Mouse (Mus musculus) heart, adult 9 months (tissue): ENCODE data around the gene Hsf4.
A peak's percentile ranks its signal among the peaks of the same experiment; 100 is the strongest.
"Not testable (repeated sequence)": the region's sequence is repeated elsewhere in the genome, so short reads cannot be mapped to it uniquely, and the experiment has no call there.

ENCODE experiments used
- DNase-seq, 2 experiments: peaks; one replicate each; pipeline ENCODE4 v3.0.0; 2022; ENCODE audit warnings: low spot score in 2 of 2

Hsf4 gene

GRCm38 (mm10) chr8:105269461-105269947 lies at the start of gene Hsf4:
Gene Hsf4, plus strand, starts transcription at chr8:105269801.
- DNase-seq = peak; percentile 70 to 78

GRCm38 (mm10) chr8:105223850-105224249 lies 45.8 kb upstream of the Hsf4 start:
- peak in 1 of 2 experiments; percentile 13 for DNase-seq

DNA sequence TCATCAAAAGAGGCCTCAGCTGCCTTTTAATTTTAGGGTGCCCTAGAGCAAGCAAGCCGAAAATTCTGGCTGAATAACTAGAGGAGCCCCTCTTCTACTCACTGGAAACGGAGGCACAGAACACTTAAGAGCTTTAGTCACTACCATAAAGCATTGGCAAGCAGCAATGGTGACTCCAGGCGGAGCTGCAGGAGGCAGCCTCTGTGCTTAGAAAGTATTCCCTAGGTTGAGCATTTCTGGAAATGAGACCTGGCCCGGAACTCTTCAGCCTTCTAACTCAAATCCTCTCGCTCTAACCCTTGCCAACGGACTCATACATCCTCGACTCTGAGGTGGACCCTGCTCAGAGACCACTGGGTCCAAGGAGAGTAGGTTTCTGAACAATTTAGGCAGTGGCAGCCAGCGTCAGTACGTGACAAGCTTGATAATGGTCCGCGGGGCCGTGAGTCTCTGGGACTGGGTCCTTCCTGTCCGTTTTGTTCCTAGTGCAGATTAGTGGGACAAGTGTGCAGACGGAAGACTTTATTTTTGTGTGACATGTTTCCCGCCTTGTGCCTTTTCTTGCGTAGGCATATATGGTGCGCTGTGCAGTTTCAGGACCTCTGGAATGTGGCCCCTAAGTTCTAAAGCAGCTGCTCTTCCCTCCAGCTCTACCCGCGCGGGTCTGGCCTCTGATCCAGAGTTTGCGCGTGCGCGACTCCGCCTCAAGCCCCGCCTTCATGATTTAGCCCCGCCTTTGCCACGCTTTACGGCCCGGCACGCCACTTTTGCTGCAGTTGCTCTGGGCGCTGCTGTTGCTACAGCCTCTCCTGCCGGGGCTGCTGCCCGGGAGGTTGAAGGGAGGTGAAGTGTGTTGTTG lies 45.0 kb upstream of the Hsf4 start, which contains the start of gene D230025D16Rik:
Gene D230025D16Rik (plus strand): TSS at position 733 of the 859 bp plus-strand sequence.
- peak; percentile 94 to 95 for DNase-seq

GRCm38 (mm10) chr8:105225272-105225593 lies 44.4 kb upstream of the Hsf4 start:
- DNase-seq = no peak

DNA sequence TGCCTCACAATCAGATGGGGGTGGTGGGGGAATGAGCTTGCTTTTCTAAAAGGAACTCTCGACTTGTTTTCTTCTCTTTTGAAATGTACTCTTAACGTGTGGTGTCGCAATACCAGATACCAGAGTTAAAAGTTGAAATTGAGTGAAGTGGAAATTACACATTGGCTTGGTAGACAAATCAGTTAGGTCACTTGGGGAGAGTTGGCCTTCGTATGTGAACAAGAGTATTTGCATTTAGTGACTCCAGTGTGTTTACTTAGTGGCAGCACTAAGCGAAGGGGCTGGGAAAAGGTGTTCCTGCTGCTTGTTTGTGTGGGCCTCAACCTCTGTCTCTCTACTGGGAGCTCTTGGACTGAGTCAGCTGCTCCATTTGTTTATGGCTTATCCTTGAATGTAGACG lies 43.7 kb upstream of the Hsf4 start:
- no peak for DNase-seq

- DNase-seq = no peak
Measured at GRCm38 (mm10) chr8:105231503-105232320, 37.9 kb upstream of the Hsf4 start.

DNA sequence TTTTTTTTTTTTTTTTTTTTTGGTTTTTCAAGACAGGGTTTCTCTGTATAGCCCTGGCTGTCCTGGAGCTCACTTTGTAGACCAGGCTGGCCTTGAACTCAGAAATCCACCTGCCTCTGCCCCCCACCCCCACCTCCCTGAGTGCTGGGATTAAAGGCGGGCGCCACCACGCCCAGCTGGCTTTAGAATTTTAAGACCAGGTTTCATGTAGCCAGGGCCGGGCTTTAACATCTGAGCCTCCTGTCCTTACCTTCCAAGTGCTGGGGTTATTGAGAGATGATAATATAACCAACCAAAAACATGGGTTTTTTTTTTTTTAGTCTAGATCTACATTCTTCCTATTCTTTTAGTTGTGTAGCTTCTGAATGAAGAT lies 37.3 kb upstream of the Hsf4 start:
- DNase-seq = not testable (repeated sequence)

GRCm38 (mm10) chr8:105233126-105233935 lies 36.3 kb upstream of the Hsf4 start:
- DNase-seq = no peak

- no peak for DNase-seq
Measured at GRCm38 (mm10) chr8:105235206-105235605, 34.4 kb upstream of the Hsf4 start.

GRCm38 (mm10) chr8:105237442-105238142 lies 32.0 kb upstream of the Hsf4 start:
- DNase-seq = no peak

DNA sequence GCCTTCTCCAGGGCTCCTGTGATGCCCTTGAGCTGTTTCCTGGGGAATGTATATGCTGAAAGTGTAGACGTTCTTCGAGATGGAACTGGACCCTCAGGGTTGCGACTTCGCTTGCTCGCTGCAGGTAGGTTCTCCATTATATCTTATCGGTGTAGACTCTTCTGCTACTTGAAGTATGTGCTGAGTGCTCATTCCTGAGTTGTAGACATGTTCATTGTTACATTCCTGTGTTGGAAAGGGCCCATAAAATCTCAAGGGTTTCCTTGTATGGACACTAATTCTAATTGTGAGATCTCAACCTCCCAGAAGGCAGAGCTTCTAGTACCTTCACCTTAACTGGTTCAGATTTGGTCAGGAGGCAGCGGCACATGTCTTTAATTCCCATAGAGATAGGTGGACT lies 28.6 kb upstream of the Hsf4 start:
- DNase-seq = no peak

GRCm38 (mm10) chr8:105251954-105252353 lies 17.6 kb upstream of the Hsf4 start:
- no peak for DNase-seq

GRCm38 (mm10) chr8:105252680-105253537 lies 16.7 kb upstream of the Hsf4 start:
- DNase-seq = no peak

DNA sequence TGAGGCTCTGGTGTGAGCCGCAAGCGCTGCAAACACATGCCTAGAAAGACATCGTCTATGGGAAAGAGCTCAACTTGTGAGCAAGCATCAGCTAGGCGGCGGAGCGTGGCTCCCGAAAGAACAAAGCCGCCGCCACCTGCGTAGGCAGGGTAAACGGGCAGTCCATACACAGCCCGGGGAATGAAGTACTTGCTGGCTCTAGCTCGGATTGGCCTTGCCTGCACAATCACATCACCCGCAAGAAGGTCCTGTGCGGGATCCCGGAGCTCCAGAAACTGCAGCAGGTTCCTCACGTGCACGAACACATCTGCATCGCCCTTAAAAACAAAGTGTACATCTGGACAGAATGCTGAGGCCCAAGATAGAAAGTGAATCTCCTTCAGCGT lies 15.8 kb upstream of the Hsf4 start:
- DNase-seq = no peak

- DNase-seq = peak; percentile 79 to 86
Measured at GRCm38 (mm10) chr8:105254152-105254965, 15.2 kb upstream of the Hsf4 start.

DNA sequence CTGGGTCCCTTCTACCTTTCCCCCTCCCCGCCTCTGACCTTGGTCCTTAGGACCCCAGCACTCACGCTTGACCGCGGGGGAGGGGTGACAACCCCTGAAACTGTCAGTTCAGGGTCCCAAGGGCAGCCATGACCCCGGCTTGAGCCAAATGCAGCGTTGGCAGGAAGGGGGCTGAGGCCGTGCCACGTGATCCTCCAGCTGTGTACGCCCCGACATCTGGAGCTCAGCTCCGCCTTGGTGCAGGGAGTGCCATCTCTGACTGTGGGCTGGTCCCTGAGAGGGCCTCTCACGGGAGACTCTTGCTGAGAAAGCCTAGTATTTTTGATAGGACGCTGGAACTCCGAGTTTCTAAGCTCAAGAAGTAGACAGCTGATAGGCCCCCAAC lies 14.6 kb upstream of the Hsf4 start, which contains the start of gene B3gnt9:
Gene B3gnt9 (minus strand): TSS at position 188 of the 385 bp plus-strand sequence.
- DNase-seq = peak; percentile 85 to 88

- no peak for DNase-seq
Measured at GRCm38 (mm10) chr8:105257318-105258114, 12.1 kb upstream of the Hsf4 start.

DNA sequence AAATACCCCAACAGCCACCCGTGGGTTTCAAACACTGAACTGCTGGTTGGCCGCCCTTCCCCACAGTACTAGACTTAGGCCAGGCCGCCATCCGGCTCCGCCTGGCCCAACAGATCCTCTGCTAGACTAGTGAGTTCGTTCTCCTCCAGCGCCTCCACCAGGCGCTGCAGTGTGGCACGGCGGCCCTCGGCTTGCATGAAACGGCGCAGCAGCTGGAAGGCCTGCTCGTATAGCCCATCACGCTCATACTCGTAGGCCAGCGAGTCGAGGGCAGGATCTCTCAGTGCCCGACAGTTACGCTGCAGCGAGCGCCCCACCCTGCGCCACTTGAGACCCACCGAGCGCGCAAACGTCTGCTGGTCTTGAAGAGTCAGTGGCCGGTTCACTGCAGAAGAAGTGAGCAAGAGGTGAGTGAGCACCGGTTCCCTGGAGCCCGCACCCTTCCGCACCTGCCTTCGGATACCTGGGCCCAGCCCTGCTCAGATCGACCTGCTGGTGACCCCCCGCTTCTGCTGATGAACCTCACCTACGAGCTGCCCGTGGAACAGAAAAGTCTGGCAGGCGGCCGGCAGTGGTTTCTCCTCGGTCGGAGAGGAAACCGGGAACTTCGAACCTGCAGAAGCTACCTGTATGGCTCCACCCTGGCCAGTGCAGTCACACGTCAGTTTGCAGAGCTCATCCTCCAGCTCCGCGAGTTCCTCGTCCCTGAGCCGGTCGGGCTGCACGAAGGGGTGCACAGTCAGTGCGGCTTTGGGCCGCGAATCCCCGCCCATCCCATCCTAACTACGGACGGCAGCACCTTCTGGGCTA lies 10.5 kb upstream of the Hsf4 start:
- no peak for DNase-seq
